Mouse (Mus musculus) MEL (cell line): ENCODE data around the gene Tmem147. TPM values are rescaled to one million over a fixed set of nuclear protein-coding genes. Genes with fewer than 3 reads are reported as not detected.

Experiments
- DNase-seq: peaks from one replicate; pipeline ENCODE4 v3.0.0; 2011; ENCODE audit warnings: low read depth, low spot score
- H3K27ac ChIP-seq: 2 replicates; pipeline ENCODE4 v1.5.1; 2012; ENCODE audit warnings: low read depth, mild to moderate bottlenecking, control low read depth, low read length, moderate library complexity; ENCODE audit not compliant: control insufficient read depth
- H3K27me3 ChIP-seq, 2 experiments: fragments of 150-350 bp in 1 of 2; sonication (generic) in 1 of 2; 2 replicates each; pipeline ENCODE4 v1.6.1; 2012; ENCODE audit warnings: low read length in 2 of 2, mild to moderate bottlenecking in 2 of 2, improper control_type of control experiment in 1 of 2, moderate library complexity in 1 of 2; ENCODE audit not compliant: insufficient read depth in 2 of 2, control insufficient read depth in 1 of 2
- H3K36me3 ChIP-seq, 2 experiments: 2 replicates each; pipeline ENCODE4 v1.6.1; 2012 to 2014; ENCODE audit warnings: low read length in 2 of 2, improper control_type of control experiment in 1 of 2, inconsistent platforms in 1 of 2, mild to moderate bottlenecking in 1 of 2; ENCODE audit not compliant: insufficient read depth in 2 of 2, control insufficient read depth in 1 of 2
- H3K4me1 ChIP-seq, 2 experiments: fragments of 150-350 bp in 1 of 2; sonication (generic) in 1 of 2; 2 replicates each; pipeline ENCODE4 v1.6.1; 2012; ENCODE audit warnings: low read length in 2 of 2, improper control_type of control experiment in 1 of 2, mild to moderate bottlenecking in 1 of 2; ENCODE audit not compliant: insufficient read depth in 2 of 2, control insufficient read depth in 1 of 2
- H3K4me3 ChIP-seq, 2 experiments: fragments of 150-350 bp in 1 of 2; sonication (generic) in 1 of 2; 2 replicates each; pipeline ENCODE4 v1.5.1; 2012; ENCODE audit warnings: low read depth in 2 of 2, low read length in 2 of 2, mild to moderate bottlenecking in 2 of 2, moderate library complexity in 2 of 2, control low read depth in 1 of 2, improper control_type of control experiment in 1 of 2; ENCODE audit not compliant: control insufficient read depth in 1 of 2, insufficient read depth in 1 of 2
- H3K79me2 ChIP-seq: 2 replicates; pipeline ENCODE4 v1.6.1; 2012; ENCODE audit warnings: mild to moderate bottlenecking, low read length, moderate library complexity; ENCODE audit not compliant: control insufficient read depth, poor library complexity, insufficient read depth
- H3K9ac ChIP-seq: 2 replicates; pipeline ENCODE4 v1.6.1; 2012; ENCODE audit warnings: low read depth, mild to moderate bottlenecking, control low read depth, low read length, moderate library complexity; ENCODE audit not compliant: control insufficient read depth, poor library complexity, severe bottlenecking
- H3K9me3 ChIP-seq: fragments of 150-350 bp; sonication (generic); replicated peaks from 2 replicates; pipeline ENCODE4 v1.6.1; 2012; ENCODE audit warnings: mild to moderate bottlenecking, low read length, improper control_type of control experiment, moderate library complexity; ENCODE audit not compliant: insufficient read depth
- CTCF ChIP-seq, 3 experiments: IDR thresholded peaks in 2 of 3; conservative IDR thresholded peaks in 1 of 3; 2 replicates each; pipeline ENCODE4 v1.5.1; 2011 to 2012; ENCODE audit warnings: low read length in 3 of 3, low read depth in 2 of 3, mild to moderate bottlenecking in 2 of 3, improper control_type of control experiment in 1 of 3, inconsistent platforms in 1 of 3, mixed read lengths in 1 of 3, moderate library complexity in 1 of 3; ENCODE audit not compliant: control insufficient read depth in 1 of 3, insufficient read depth in 1 of 3, poor library complexity in 1 of 3, severe bottlenecking in 1 of 3
- ELF1 ChIP-seq: IDR thresholded peaks from 2 replicates; pipeline ENCODE4 v1.6.1; 2014; ENCODE audit warnings: low read depth, mild to moderate bottlenecking, inconsistent platforms, low read length, improper control_type of control experiment, moderate library complexity
- ETS1 ChIP-seq: IDR thresholded peaks from 2 replicates; pipeline ENCODE4 v1.6.1; 2012; ENCODE audit warnings: low read depth, mild to moderate bottlenecking, inconsistent platforms, low read length, improper control_type of control experiment, moderate library complexity
- MAX ChIP-seq: IDR thresholded peaks from 2 replicates; pipeline ENCODE4 v1.6.1; 2011; ENCODE audit warnings: low read length, improper control_type of control experiment
- MYB ChIP-seq: IDR thresholded peaks from 2 replicates; pipeline ENCODE4 v1.6.1; 2011; ENCODE audit warnings: mild to moderate bottlenecking, low read depth, low read length, improper control_type of control experiment
- POLR2AphosphoS2 ChIP-seq: IDR thresholded peaks from 2 replicates; pipeline ENCODE4 v1.6.1; 2011; ENCODE audit warnings: low read length, improper control_type of control experiment
- RAD21 ChIP-seq: IDR thresholded peaks from 2 replicates; pipeline ENCODE4 v1.6.1; 2011; ENCODE audit warnings: mild to moderate bottlenecking, low read depth, low read length, improper control_type of control experiment
- RCOR1 ChIP-seq: IDR thresholded peaks from 2 replicates; pipeline ENCODE4 v1.6.1; 2012; ENCODE audit warnings: low read depth, mild to moderate bottlenecking, inconsistent platforms, low read length, improper control_type of control experiment
- SIN3A ChIP-seq: IDR thresholded peaks from 2 replicates; pipeline ENCODE4 v1.6.1; 2012; ENCODE audit warnings: low read length, improper control_type of control experiment, inconsistent platforms
- SMC3 ChIP-seq: IDR thresholded peaks from 2 replicates; pipeline ENCODE4 v1.6.1; 2011; ENCODE audit warnings: low read depth, low read length, improper control_type of control experiment
- ZC3H11A ChIP-seq: IDR thresholded peaks from 2 replicates; pipeline ENCODE4 v1.6.1; 2012; ENCODE audit warnings: low read depth, mild to moderate bottlenecking, inconsistent platforms, low read length, improper control_type of control experiment
- ZNF384 ChIP-seq: IDR thresholded peaks from 2 replicates; pipeline ENCODE4 v1.6.1; 2012; ENCODE audit warnings: low read depth, mild to moderate bottlenecking, inconsistent platforms, low read length, improper control_type of control experiment
- polyA plus RNA-seq, 2 experiments: library from polyadenylated mRNA; stranded (reverse) in 1 of 2; unstranded in 1 of 2; fragments of >175 nt in 1 of 2; fragments of >200 nt in 1 of 2; gene quantifications; 2 replicates each; pipeline versions ENCODE4 v1.2.1 to v1.2.4; 2012; ENCODE audit warnings: low replicate concordance in 2 of 2, low read depth in 1 of 2; ENCODE audit not compliant: insufficient read length in 2 of 2, insufficient read depth in 1 of 2, missing spikeins in 1 of 2
- total RNA-seq: library from RNA; depleted of rRNA; stranded (reverse); fragments of 300-350 nt; gene quantifications from 2 replicates; pipeline ENCODE4 v1.2.3, GENCODE M21; 2012; rRNA removed

Tmem147 gene
- total and polyA plus RNA-seq, 3 experiments, result 266 to 324 (median 307) TPM

DNA sequence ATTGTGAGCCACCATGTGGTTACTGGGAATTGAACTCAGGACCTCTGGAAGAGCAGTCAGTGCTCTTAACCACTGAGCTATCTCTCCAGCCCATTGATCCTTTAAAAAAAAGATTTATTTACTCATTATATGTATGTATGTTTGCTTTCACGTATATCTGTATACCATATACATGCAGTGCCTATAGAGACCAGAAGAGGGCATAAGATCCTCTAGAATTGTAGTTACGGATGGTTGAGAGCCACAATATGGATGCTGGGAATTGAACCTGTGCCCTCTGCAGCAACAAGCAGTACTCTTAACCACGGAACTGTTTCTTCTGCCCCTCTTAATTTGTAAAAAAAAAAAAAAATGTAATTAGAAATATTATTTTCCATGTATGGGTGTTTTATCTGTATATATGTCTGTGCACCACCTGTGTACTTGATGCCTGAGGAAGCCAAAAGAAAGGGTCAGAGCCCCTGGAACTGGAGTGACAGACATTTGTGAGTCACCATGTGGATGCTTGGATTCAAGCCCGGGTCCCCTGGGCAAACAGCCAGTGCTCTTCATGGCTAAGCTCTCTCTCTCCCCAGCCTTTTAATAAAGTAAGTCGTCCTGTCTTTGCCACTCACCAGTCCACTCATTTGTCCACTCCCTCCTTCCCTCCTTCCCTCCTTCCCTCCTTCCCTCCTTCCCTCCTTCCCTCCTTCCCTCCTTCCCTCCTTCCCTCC, 50.9 kb downstream of the Tmem147 start:
- Histone ChIP-seq H3K79me2 (no peaks in the 10 kb centered on the region), H3K27me3 (peaks cover 5 to 11% of the 10 kb centered on the region in 2 experiments)
- peak; percentile 58 for TF ChIP-seq SMC3
- TF ChIP-seq MYB, result no peak
- TF ChIP-seq MAX, result no peak
- TF ChIP-seq RCOR1, result no peak
- no peak for TF ChIP-seq POLR2AphosphoS2
- TF ChIP-seq ELF1, result no peak
- peak in 2 of 3 experiments; percentile 45 to 54; a peak in 4 of 6 replicates for TF ChIP-seq CTCF (IDR thresholded peaks at IDR 0.05 in 2 of 3, conservative IDR thresholded peaks at IDR 0.05 in 1 of 3; ENCODE audit: control insufficient read depth in 1 of 3, insufficient read depth in 1 of 3, low read depth in 2 of 3, low read length in 3 of 3, poor library complexity in 1 of 3, severe bottlenecking in 1 of 3)
- no peak for TF ChIP-seq SIN3A
- peak; percentile 46; the same call in 1 of the 2 replicates for TF ChIP-seq ZC3H11A
- TF ChIP-seq ZNF384, result no peak
- TF ChIP-seq ETS1, result no peak
- TF ChIP-seq RAD21, result peak; percentile 58
- TF ChIP-seq, all 39 proteins: peak for 4
- Histone ChIP-seq H3K36me3 (no peaks in the 10 kb centered on the region), H3K9me3 (no peaks in the 10 kb centered on the region), H3K4me1 (no peaks in the 10 kb centered on the region), H3K4me3 (no peak overlapping the region), H3K27ac (no peak overlapping the region), H3K9ac (no peak overlapping the region)
- peak; percentile 44 for DNase-seq

Other genes starting within 250 kb of the Tmem147 start
Only the 30 nearest of the 33 such genes appear.
- 1.8 and 2.4 TPM in 2 replicates for gene Arhgap33, start 194.5 kb downstream of the Tmem147 start, total RNA-seq
- 10 to 100 TPM in 1 of 2 experiments, not detected in 1; 22.3 TPM for gene Arhgap33, start 194.5 kb downstream of the Tmem147 start, polyA plus RNA-seq
- gene Hspb6, start 177.4 kb downstream of the Tmem147 start, total RNA-seq, result 1.2 and 1.5 TPM in 2 replicates
- 10 to 100 TPM in 1 of 2 experiments, not detected in 1; 12.4 TPM for gene Hspb6, start 177.4 kb downstream of the Tmem147 start, polyA plus RNA-seq
- gene Proser3, start 177.2 kb downstream of the Tmem147 start, total RNA-seq, result 2.3 and 2.4 TPM in 2 replicates
- 1 to 10 TPM in 1 of 2 experiments, not detected in 1; 8.9 TPM for gene Proser3, start 177.2 kb downstream of the Tmem147 start, polyA plus RNA-seq
- 10.9 and 12.0 TPM in 2 replicates for gene Lin37, start 169.7 kb downstream of the Tmem147 start, total RNA-seq
- 10 to 100 TPM in 1 of 2 experiments, not detected in 1; 49.8 TPM for gene Lin37, start 169.7 kb downstream of the Tmem147 start, polyA plus RNA-seq
- gene U2af1l4, start 166.2 kb downstream of the Tmem147 start, total RNA-seq, result 67.2 and 74.2 TPM in 2 replicates
- gene U2af1l4, start 166.2 kb downstream of the Tmem147 start, polyA plus RNA-seq, result 10 to 100 TPM in 1 of 2 experiments, not detected in 1; 72.5 TPM
- 1.4 and 1.9 TPM in 2 replicates for gene Gm49396, start 166.2 kb downstream of the Tmem147 start, total RNA-seq
- 1 to 10 TPM in 1 of 2 experiments, not detected in 1; 4.2 TPM for gene Gm49396, start 166.2 kb downstream of the Tmem147 start, polyA plus RNA-seq
- gene Psenen, start 165.9 kb downstream of the Tmem147 start, total RNA-seq, result 43.0 and 60.8 TPM in 2 replicates
- gene Psenen, start 165.9 kb downstream of the Tmem147 start, polyA plus RNA-seq, result 100 to 1,000 TPM in 1 of 2 experiments, not detected in 1; 157 TPM
- 1.3 and 1.7 TPM in 2 replicates for gene Igflr1, start 164.1 kb downstream of the Tmem147 start, total RNA-seq
- 1 to 10 TPM in 1 of 2 experiments, not detected in 1; 3.1 TPM for gene Igflr1, start 164.1 kb downstream of the Tmem147 start, polyA plus RNA-seq
- gene Kmt2b, start 140.8 kb downstream of the Tmem147 start, total RNA-seq, result 13.2 and 15.6 TPM in 2 replicates
- 10 to 100 TPM in 1 of 2 experiments, not detected in 1; 48.2 TPM for gene Kmt2b, start 140.8 kb downstream of the Tmem147 start, polyA plus RNA-seq
- 20.1 and 25.9 TPM in 2 replicates for gene Zbtb32, start 130.6 kb downstream of the Tmem147 start, total RNA-seq
- gene Zbtb32, start 130.6 kb downstream of the Tmem147 start, polyA plus RNA-seq, result 10 to 100 TPM in 1 of 2 experiments, not detected in 1; 32.8 TPM
- gene Upk1a, start 116.7 kb downstream of the Tmem147 start, total RNA-seq, result 0.42 and 0.54 TPM in 2 replicates
- gene Upk1a, start 116.7 kb downstream of the Tmem147 start, polyA plus RNA-seq, result 1 to 10 TPM in 1 of 2 experiments, not detected in 1; 1.6 TPM
- gene Cox6b1, start 103.4 kb downstream of the Tmem147 start, total RNA-seq, result 566 and 611 TPM in 2 replicates
- gene Cox6b1, start 103.4 kb downstream of the Tmem147 start, polyA plus RNA-seq, result 100 to 1,000 TPM in 1 of 2 experiments, not detected in 1; 799 TPM
- gene Etv2, start 93.7 kb downstream of the Tmem147 start, total RNA-seq, result 0.15 TPM in 1 of 2 replicates, not detected in the other
- gene Etv2, start 93.7 kb downstream of the Tmem147 start, polyA plus RNA-seq, result not detected
- 103 and 124 TPM in 2 replicates for gene Rbm42, start 79.2 kb downstream of the Tmem147 start, total RNA-seq
- gene Rbm42, start 79.2 kb downstream of the Tmem147 start, polyA plus RNA-seq, result 100 to 1,000 TPM in 1 of 2 experiments, not detected in 1; 129 TPM
- gene Haus5, start 64.5 kb downstream of the Tmem147 start, total RNA-seq, result 34.3 and 35.0 TPM in 2 replicates
- gene Haus5, start 64.5 kb downstream of the Tmem147 start, polyA plus RNA-seq, result 10 to 100 TPM in 1 of 2 experiments, not detected in 1; 55.9 TPM
- not detected in 2 replicates for gene Pmis2, start 57.9 kb downstream of the Tmem147 start, total RNA-seq
- not detected for gene Pmis2, start 57.9 kb downstream of the Tmem147 start, polyA plus RNA-seq
- gene 2200002J24Rik, start 30.6 kb downstream of the Tmem147 start, total RNA-seq, result 0.52 TPM in 1 of 2 replicates, not detected in the other
- gene 2200002J24Rik, start 30.6 kb downstream of the Tmem147 start, polyA plus RNA-seq, result 1 to 10 TPM in 1 of 2 experiments, not detected in 1; 1.2 TPM
- 2.7 and 3.0 TPM in 2 replicates for gene Atp4a, start 17.3 kb downstream of the Tmem147 start, total RNA-seq
- 1 to 10 TPM in 1 of 2 experiments, not detected in 1; 1.5 TPM for gene Atp4a, start 17.3 kb downstream of the Tmem147 start, polyA plus RNA-seq
- gene Gapdhs, start 14.1 kb upstream of the Tmem147 start, total RNA-seq, result not detected in 2 replicates
- gene Gapdhs, start 14.1 kb upstream of the Tmem147 start, polyA plus RNA-seq, result under 1 TPM in 1 of 2 experiments, not detected in 1; 0.49 TPM
- gene Sbsn, start 21.9 kb upstream of the Tmem147 start, total RNA-seq, result 1.2 TPM in 1 of 2 replicates, not detected in the other
- gene Sbsn, start 21.9 kb upstream of the Tmem147 start, polyA plus RNA-seq, result under 1 TPM in 1 of 2 experiments, not detected in 1; 0.17 TPM
- gene Dmkn, start 34.2 kb upstream of the Tmem147 start, total RNA-seq, result not detected in 2 replicates
- gene Dmkn, start 34.2 kb upstream of the Tmem147 start, polyA plus RNA-seq, result not detected
- gene Krtdap, start 58.4 kb upstream of the Tmem147 start, total RNA-seq, result not detected in 2 replicates
- gene Krtdap, start 58.4 kb upstream of the Tmem147 start, polyA plus RNA-seq, result not detected
- gene Ffar2, start 94.2 kb upstream of the Tmem147 start, total RNA-seq, result not detected in 2 replicates
- gene Ffar2, start 94.2 kb upstream of the Tmem147 start, polyA plus RNA-seq, result under 1 TPM in 1 of 2 experiments, not detected in 1; 0.04 TPM
- gene Ffar3, start 126.6 kb upstream of the Tmem147 start, total RNA-seq, result not detected in 2 replicates
- gene Ffar3, start 126.6 kb upstream of the Tmem147 start, polyA plus RNA-seq, result not detected
- gene Ffar1, start 132.0 kb upstream of the Tmem147 start, total RNA-seq, result not detected in 2 replicates
- not detected for gene Ffar1, start 132.0 kb upstream of the Tmem147 start, polyA plus RNA-seq
- gene Cd22, start 150.8 kb upstream of the Tmem147 start, total RNA-seq, result not detected in 2 replicates
- under 1 TPM in 1 of 2 experiments, not detected in 1; 0.07 TPM for gene Cd22, start 150.8 kb upstream of the Tmem147 start, polyA plus RNA-seq
- gene Mag, start 185.3 kb upstream of the Tmem147 start, total RNA-seq, result not detected in 2 replicates
- gene Mag, start 185.3 kb upstream of the Tmem147 start, polyA plus RNA-seq, result not detected
- gene Hamp2, start 195.1 kb upstream of the Tmem147 start, total RNA-seq, result not detected in 2 replicates
- not detected for gene Hamp2, start 195.1 kb upstream of the Tmem147 start, polyA plus RNA-seq
- not detected in 2 replicates for gene Hamp, start 214.5 kb upstream of the Tmem147 start, total RNA-seq
- not detected for gene Hamp, start 214.5 kb upstream of the Tmem147 start, polyA plus RNA-seq
- 34.4 and 43.0 TPM in 2 replicates for gene Usf2, start 227.3 kb upstream of the Tmem147 start, total RNA-seq
- 100 to 1,000 TPM in 1 of 2 experiments, not detected in 1; 144 TPM for gene Usf2, start 227.3 kb upstream of the Tmem147 start, polyA plus RNA-seq